Mouse (Mus musculus): ENCODE data around the gene Cdx2. TPM values are rescaled to one million over a fixed set of nuclear protein-coding genes. Genes with fewer than 3 reads are reported as not detected.

Gene Cdx2
- total RNA-seq (2021), result not detected
- long read RNA-seq, result 0 reads

- DNase-seq (ENCODE audit: low spot score in 2 of 2), result no peak
Observed at GRCm38 (mm10) chr5:147306638-147307397, at the start of gene Cdx2. Gene Cdx2, minus strand, starts transcription at chr5:147307270.

- DNase-seq (ENCODE audit: low spot score in 2 of 2), result no peak
Observed at GRCm38 (mm10) chr5:147356260-147357055, 49.4 kb upstream of the Cdx2 start.

DNA sequence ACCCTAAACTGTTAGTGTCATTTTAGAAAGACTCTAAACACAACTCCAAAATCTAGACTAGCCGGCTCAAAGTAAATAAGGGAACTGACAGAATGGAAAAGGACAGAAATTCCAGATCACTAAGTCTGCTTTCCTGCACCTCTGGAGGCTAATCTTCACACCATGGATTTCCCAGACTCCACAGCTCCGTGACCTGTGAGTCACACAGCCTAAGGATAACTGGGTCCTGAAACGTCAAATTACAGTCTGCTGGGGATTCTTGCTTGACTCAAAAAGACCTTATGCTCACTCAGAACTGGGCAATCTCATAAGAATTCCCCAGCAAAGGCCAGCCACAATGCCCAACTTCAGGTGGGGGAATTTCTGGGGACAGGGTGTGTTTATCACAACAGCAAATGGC is 48.7 kb upstream of the Cdx2 start:
- DNase-seq (ENCODE audit: low spot score in 2 of 2), result no peak

DNA sequence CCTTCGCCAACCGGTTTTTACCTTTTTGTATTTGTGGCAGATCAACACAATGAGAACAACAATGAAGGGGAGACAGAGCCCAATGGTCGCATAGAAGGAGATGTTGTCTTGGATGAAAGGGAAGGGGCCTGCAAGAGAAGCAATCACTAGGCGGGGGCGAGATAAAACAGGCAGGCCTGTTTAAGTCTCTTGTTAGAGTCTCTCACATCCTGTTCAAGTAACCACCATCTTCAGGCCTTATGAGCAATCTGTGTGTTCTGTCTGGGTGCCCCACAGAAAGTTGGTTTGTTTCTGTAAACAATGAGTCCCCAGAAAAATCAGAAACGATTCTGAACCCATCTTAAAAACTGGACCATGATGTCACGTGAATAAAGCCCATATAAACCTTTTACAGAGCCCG is 47.9 kb upstream of the Cdx2 start:
- DNase-seq (ENCODE audit: low spot score in 2 of 2), result no peak

- DNase-seq (ENCODE audit: low spot score in 2 of 2), result peak; percentile 75 to 87
Observed at GRCm38 (mm10) chr5:147354161-147354780, 47.2 kb upstream of the Cdx2 start.

- DNase-seq (ENCODE audit: low spot score in 2 of 2), result no peak
Observed at GRCm38 (mm10) chr5:147351931-147352330, 44.9 kb upstream of the Cdx2 start.

DNA sequence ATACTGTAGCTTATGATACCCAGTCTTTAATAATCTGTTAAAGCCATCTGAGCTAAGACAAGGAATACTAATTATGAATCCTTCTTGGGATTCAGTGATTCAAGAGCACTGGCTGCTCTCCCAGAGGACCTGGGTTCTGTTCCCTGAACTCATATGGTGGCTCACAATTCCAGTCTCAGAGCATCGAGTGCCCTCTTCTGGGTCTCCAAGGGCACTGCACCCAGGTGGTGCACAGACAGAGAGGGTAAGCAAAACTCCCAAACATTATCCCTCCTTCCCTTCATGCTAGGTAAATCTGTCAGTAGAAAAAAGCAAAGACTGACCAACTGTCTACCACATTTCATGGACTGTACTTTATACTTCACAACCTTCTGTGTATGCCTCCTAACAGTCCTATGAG is 38.9 kb upstream of the Cdx2 start:
- DNase-seq (ENCODE audit: low spot score in 2 of 2), result no peak

DNA sequence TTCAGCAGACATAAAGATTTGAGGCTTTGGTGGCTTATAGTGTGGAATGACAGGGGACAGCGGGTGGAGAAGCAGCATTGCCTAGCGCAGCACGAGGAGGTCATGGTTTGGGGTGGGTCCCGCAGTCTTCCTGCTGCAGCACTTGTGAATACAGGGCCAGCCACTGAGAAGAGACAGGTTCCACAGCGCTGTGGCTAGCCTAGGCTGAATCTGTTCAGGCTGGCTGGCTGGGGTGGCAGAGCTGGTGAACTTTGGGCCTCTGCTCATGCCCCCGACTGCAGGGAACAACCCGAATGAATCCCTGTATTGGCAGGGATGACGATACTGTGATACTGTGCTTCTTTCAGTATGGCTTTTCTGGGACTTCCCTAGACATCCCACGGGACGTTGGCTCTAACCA is 36.8 kb upstream of the Cdx2 start:
- DNase-seq (ENCODE audit: low spot score in 2 of 2), result no peak

DNA sequence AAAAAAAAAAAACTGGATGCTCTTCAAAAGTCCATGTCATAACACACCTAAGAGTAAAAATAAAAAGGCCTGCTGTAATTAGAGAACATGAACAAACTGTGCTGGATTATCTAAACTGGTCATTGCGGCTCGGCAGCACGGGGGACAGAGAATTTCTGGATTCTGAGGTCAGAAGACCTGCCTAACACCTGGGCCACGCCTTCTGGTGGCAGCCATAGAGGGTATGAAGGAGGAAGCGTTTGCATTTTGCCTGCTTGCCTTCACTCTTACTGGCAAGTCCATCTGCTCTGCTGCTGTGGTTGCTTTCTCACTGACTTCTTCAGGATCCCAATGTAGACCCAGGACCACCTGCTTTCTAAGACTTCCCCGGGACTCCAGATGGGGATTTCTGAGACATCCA is 35.8 kb upstream of the Cdx2 start:
- no peak for DNase-seq (ENCODE audit: low spot score in 2 of 2)

DNA sequence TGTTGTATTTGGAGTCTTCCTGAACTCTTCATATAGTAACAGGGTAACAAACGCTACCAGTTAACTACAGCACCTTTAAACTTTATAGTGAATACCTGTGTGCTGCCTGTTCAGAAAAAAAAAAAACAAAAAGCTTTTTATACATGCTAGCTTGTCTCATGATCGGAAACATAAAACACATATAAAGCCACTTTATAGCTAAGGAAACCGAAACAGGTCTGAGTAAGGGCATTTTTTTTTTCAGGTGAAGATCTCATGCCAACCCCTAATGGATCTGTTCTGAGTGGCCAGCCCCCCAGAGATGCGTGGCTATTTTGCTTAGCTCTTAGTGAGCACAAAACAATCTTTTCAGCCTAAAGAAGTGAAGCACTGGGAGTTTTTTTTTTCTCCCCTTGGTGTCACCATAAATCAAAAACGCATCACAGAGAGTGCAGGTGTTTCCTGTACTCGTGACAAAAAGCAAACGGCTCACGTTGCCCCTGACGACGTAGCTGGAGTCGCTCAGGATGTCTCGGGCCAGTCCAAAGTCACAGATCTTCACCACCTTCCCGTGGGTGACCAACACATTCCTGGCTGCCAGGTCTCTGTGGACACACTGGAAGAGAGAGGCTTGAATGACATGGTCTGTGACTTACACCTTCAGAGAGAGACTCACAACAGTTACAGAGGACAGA is 33.8 kb upstream of the Cdx2 start:
- no peak for DNase-seq (ENCODE audit: low spot score in 2 of 2)

- DNase-seq (ENCODE audit: low spot score in 2 of 2), result no peak
Observed at GRCm38 (mm10) chr5:147339560-147339959, 32.5 kb upstream of the Cdx2 start.

DNA sequence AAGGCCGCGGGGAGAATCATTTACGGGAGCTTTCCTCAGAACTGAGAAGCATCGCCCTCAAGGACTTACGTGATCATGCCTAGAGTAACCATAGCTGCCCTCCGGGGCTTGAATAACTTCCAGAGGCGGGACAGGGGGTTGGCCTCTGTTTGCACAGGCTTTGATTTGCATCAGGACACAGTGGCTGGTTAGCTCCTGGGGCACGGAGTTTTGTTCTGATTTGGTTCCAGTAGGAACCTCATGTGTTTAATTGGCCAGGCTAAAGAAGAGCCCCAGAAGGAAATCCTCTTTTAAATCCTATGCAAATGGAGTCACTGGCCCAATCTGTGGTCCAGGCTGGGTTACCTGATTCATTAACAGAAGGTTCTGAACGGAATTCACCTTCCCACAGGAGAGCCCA is 31.9 kb upstream of the Cdx2 start:
- DNase-seq (ENCODE audit: low spot score in 2 of 2), result no peak

DNA sequence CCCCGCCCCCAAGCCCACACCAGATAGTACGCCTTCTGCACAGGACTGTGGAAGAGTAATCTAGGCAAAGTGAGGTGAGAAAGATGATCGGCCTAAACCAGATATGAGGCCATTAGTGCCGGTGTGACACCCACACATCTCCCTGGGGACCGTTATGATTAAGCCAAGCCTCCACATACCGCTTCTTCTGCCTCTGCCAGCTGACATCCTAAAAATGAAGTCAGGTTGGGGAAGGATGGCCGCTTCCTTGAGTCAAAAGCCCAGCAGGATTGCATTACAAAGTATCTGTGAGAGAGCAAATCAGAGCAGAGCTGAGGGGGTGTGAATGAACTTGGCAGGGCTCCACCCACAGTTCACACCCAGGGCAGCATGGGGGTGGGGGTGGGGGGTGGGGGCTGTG is 25.6 kb upstream of the Cdx2 start:
- DNase-seq (ENCODE audit: low spot score in 2 of 2), result no peak

DNA sequence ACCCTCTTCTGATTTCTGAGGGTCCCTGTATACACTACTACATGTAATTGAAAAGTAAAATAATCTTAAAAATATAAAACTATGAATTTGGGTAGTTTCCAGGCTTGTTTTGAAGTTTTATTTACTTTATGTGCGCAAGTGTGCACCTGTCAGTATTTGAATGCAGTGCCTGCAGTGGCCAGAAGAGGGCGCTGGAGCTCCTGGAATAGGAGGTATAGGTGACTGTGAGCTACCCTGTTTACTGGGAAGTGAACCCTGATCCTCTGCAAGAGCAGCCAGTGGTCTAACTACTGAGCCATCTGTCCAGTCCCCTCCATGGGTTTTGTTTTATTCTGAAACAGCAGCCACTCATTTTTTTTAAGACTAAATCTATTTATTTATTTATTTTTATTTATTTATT is 24.5 kb upstream of the Cdx2 start:
- peak; percentile 16 to 66 for DNase-seq (ENCODE audit: low spot score in 2 of 2)

DNA sequence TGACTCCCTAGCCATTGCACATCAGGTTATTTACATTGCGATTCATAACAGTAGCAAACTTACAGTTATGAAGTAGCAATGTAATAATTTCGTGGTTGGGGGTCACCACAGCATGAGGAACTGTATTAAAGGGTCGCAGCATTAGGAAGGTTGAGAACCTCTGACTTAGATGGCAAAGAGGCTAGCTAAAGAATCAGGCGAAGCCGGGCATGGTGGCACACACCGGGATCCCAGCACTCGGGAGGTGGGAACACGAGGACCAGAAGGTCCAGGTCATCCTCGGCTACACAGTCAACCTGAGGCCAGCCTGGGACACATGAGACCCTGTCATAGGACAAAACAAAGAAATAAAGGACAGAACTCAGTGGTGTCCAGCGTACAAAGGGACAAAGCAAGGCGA is 22.9 kb upstream of the Cdx2 start:
- DNase-seq (ENCODE audit: low spot score in 2 of 2), result no peak

DNA sequence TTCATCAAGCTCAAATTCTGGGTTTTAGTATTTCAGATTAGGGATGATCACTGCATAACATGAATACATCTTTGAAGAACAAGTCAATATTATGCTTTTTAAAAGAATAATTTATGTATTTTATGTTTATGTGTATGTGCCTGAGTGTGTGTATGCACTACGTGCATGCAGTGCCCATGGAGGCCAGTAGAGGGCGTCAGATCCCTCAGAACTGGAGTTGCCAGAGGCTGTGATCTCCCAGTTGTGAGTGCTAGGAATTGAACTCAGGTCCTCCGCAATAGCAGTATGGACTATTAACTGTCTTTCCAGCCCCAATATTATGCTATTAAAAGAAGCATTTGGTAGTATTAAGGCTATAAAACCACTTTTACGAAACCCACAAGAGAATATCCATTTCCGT is 20.6 kb upstream of the Cdx2 start:
- DNase-seq (ENCODE audit: low spot score in 2 of 2), result no peak

DNA sequence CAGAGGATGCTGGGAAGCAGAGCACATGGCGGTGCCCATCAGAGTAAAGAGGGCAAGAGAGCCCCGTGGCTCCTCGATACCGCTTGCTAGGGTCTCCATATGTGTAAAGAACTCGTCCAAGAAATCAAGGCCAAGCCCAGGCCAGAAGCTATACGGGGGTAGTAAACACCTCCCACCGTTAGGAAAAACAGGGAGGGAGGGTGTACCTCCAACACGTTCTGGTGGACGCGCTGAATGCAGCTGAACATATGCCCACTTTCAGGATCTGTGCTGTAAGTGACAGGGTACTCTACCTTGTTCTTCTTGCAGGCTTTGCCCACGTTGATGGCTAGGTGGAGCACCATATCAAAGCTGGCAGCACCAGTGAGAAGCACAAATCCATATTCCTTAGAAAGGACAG is 18.9 kb upstream of the Cdx2 start:
- no peak for DNase-seq (ENCODE audit: low spot score in 2 of 2)

DNA sequence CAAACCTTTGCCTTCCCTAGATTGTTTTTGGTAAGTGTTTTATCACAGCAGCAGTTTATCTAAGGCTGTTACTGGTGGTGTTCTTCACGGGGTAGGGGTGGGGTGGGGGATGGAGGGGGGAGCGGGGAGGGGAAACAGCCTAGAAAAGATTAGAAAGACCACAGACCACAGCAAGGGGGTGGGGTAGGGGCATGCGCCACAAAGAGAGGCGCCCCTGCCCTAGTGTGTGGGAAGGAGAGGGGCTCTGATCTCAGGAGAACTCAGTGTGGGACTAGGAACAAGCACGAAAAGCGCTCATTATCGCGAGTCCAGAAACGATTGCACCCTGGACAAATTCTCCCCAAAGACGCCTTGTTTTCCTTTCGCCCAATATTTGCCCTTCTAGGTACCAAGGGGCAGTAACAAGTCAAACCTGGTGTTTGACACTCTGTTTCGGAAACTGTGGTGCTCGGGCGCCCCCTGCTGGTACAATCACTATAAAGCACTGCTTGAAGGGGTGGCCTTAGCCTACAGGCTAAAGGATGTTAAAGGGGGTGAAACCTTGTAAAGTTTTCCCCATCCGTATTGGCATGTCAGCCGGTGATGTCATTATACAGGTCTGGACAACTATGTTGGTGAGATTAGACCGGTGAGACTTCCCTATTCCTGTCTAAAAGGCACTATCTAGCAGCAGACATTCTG is 16.3 kb upstream of the Cdx2 start:
- DNase-seq (ENCODE audit: low spot score in 2 of 2), result peak; percentile 29 to 60

DNA sequence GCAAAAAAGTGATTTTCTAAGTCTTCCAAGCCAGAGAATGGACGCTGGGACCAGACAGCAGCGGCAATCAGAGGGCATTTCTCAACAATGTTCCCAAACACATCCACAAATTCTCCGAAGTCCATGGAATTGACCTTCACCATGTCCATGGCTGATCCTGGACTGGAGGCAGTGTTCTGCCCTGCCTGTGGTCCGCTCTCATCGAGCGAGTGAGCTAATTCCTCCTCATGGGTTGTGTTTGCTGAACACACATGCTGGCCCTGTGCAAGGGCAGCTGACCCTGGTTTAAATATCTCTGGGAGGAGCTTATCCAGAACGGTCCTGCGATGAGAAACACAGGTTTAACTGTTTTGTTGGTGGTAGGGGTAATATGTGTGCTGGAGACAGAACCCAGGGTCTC is 15.1 kb upstream of the Cdx2 start, which contains the start of gene Urad:
Gene Urad, minus strand, starts transcription at position 258 of the 400 bp plus-strand sequence.
- no peak for DNase-seq (ENCODE audit: low spot score in 2 of 2)

GRCm38 (mm10) chr5:147319653-147320052 is 12.6 kb upstream of the Cdx2 start:
- peak in 1 of 2 experiments; percentile 63 for DNase-seq (ENCODE audit: low spot score in 2 of 2)

- DNase-seq (ENCODE audit: low spot score in 2 of 2), result no peak
Observed at GRCm38 (mm10) chr5:147317991-147318390, 10.9 kb upstream of the Cdx2 start.
